Mouse (Mus musculus) ovary, adult 18-20 months (tissue): ENCODE results near the gene Slc22a23.

Experiments
- DNase-seq: peaks from one replicate; pipeline ENCODE4 v3.0.0; 2022; ENCODE audit warnings: low spot score, mixed read lengths

Gene Slc22a23

DNA sequence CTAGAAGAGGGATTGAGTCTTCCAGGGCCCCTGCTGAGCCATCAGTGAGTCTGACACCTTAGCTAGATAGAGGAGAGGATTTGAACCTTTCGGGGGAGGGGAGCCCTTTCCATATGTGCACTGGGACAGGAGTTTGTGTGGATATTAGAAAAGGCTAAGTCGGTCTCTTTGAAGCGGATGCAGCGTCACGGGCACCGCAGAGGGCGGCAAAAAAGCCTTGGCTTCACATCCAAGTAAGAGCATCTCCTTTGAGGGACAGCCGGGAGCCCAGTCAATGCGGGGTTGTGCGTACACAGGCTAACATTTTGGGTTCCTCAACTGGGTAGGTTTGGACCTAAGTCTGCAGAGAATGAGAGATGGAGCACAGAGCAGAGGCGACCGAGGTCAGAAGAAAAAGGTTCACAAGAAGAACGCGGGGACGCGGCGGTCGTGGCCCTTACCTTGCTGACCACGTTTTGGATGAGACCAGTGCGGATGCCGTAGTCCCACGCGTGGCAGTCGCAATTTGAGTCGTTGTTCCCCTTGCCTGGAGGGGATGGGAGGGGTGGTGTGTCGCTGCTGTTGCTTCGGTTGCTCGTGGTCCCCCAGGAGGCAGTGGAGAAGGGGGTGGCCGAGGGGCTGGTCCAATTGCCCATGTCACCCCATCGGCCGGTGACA lies 1.1 kb downstream of the Slc22a23 start:
- DNase-seq: no peak

DNA sequence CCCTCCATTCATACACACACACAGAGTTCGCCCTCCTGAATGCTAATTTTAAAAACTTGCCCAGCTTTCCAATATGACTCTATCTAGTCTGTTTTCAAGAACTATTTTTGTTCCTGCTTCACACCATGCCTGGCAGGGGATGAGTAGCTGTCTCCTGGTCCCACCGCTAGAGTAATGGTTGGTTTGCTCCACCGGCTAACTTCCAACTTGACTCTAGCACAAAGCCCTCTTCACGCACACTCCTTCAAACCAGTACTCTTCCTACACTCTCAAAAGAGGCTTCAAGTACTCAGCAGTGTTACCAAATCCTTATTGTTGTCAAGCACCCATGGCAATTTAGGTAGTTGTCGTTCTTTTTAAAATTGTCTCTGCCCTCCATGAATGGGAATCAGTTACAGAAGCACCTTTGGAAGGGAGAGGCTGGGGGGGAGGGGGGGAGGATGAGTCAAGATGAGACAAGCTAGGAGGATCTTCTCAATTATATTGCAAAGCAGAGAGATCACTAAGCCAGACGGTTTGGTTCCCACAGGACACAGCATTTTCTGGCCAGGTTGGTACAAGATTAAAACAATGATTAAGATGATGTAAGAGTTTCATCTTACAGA lies 2.6 kb downstream of the Slc22a23 start:
- no peak for DNase-seq

DNA sequence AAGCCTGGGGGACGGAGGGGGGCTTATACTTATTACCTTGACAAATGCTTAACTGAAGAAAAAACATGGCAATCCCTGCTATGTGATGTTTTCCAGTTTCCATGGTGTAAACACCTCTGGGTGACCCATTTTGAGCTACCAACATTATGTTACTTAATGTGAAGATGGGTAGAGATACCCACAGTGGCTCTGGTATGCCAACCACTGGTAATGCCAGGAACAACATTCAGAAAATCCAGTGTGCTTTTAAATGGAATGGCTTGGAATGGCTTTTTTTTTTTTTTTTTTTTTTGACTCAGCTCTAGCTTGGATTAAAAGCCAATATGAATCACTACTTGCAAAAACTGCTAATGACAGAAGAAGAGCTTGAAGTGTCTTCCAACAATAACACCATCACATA lies 8.1 kb downstream of the Slc22a23 start:
- DNase-seq: no peak

DNA sequence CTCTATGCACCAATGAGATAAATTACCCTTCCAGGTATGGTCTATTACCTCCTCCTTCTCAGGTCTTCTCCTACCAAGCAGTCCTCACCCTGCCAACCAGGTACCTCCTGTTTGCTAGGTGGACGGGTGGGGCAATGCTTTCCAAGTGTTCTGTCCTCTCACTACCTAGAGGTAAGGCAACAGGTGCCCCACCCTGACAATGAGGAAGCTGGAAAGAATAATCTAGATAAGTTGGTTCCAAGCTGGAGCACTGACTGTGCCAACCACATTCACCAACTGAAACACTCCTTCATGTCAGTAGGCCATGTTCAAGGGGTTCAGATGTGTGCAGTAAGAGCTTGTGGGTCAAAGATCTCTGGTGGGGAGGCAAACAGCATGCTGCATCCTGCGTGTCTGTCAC lies 10.1 kb downstream of the Slc22a23 start:
- DNase-seq: no peak

DNA sequence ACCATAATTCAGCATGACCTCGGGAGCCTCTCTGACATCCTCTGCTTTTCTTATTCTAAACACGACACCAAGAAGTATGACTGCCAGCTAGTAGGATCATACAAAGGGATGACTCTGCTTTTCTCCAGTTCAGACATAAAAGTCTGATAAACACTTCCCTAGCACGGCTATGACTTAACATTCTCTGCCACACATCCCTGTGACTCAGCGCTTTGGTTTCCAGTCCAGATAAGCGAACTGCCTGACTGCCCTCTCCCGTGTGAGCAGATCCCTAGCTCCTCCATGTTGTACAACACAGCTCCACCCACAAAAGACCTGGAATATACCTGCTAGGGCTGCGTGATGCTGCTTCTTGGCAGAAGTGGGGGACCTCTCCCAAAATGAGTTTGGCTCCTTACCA lies 12.2 kb downstream of the Slc22a23 start:
- DNase-seq: peak; percentile 39

DNA sequence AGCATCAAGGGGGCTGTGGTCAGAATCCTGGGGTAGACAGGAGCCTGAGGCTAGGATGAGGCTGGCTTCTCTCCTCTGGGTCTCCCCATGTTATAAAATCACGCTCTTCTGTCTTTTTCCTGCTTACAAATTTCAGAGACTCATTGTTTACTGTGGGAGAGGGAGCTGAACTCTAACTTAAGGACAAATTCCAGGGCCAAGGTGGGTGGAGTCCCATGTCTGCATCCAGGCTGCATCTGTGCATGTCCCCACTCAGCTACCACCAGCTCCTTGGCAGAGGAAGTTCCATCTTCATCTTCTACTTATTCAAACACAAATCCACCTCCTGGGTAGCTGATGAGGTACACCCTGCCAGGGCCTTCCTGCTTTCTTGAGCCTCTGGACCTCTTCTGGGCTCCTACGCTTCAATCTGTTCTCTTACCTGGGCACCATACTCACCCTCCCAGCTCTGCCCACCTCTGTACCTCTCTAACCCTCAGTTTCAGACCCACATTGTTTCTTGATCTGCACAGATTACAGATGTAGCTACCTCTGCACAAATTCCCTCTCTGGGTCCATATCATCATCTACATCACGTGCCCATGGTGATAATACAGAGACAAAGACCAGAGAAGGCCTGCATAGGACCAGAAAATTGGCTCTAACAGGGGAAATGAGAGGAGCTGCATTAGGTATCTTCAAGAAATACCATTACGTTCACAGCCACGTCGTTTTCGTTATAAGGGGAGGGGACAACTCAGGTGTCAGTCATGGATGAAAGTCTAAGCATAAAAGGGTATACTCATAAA lies 13.4 kb downstream of the Slc22a23 start:
- DNase-seq: no peak

DNA sequence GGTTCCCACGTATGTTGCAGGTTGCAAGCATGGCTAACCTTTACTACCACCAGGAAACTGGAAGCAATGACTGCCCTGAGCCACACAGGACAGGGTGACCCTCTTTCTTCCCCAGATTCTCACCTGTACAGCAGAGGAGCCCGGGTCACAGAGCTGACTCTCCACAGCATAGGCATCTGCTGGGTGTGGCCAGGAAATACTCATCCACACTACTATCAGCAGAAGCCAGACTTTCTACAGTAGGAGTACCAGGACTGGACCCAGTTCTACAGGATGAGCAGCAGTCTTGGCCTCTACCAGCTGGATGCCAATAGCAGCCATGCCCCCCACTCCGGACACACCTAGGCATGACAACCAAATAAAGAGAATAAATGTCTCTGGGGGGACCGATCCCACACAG lies 15.4 kb downstream of the Slc22a23 start:
- no peak for DNase-seq

DNA sequence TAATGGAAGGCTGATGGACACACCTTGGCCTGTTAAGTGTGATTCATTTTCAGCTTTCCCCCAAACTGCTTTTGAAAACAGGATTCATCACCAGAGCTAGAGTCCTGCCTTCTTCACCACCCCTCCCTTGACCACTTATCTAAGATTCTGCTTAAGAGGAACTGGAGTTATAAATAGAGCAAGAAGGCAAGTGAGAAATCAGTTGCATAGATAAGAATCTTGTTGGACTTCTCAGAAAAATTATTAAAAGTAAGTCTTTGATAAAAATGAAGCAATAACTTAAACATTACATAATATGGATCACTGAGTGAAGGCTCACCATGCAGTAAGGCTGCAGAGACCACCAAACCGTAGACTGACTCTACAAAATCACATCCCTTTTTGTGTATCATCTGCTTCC lies 18.0 kb downstream of the Slc22a23 start:
- no peak for DNase-seq

DNA sequence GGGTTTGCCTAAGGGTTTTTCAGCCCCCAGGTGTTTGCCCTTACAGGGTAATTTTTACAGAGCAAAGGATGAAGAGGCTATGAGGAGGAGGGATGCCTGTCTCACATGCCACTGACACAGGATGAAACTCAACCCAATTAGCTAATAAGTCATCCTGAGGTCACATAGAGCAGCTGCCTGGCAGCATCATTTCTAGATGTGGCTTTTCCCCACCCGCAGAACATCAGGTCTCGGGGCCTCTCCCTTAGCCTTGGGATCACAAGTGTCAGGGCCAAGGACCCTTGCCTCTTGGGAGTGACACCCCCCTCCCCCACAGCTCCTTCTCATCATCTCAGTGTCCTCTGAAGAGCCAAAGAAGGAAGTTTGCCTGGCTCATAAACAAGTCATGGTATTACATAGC lies 21.6 kb downstream of the Slc22a23 start:
- no peak for DNase-seq

DNA sequence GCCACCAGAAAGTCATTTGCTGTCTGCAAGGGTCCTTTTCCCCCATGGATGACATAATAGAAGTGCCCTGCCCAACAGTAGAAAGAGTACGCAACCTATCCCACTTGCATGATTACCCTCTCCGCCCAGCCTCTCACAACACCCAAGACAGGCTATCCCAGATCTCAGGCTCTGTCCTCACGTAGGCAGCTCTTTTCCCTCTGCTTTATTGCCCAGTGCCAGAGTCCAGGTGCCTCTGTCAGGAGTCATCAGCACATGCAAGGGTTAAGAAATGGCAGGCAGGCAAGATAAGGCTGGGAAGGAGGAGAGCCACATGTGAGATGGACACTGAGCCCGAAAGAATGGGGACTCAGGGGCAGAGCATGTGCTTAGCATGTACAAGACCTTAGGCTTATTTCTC lies 24.5 kb downstream of the Slc22a23 start:
- no peak for DNase-seq

DNA sequence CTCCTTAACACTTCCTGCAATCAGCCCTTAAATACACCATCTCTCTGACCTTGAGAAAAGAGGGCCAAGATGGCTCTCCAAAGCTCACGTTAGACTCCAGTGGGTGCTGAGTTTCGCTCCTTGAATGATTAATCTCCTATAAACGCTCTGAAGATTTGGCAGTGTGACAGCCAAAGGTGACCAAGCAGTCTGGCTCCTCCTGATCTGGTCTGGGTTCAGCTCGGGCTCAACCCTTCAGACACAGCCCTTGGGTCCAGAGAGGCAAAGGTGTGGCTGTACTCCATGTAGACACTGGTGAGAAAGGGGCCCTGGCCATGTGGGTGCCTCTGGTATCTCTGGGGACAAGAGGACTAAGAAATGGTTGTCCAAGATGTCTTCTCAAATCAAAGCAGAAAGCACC lies 27.9 kb downstream of the Slc22a23 start:
- no peak for DNase-seq

DNA sequence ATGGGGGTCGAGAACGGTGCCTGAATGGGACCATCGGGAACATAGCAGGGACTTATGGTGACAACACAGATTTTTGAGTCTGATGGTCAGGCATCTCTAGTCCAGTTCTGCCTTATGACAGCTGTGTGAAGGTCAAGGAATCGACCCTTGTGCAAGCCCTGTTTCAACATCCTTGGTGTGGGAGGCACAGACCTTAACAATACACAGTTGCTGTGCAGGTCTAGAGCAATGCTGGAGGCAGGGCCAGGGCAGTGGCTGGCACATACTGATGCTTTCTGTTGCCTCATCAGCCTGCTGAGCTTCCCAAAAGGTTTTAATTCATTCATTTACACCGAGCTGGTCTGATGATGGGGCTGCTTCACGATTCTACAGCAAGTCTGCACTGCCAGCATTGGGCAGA lies 28.5 kb downstream of the Slc22a23 start:
- no peak for DNase-seq

DNA sequence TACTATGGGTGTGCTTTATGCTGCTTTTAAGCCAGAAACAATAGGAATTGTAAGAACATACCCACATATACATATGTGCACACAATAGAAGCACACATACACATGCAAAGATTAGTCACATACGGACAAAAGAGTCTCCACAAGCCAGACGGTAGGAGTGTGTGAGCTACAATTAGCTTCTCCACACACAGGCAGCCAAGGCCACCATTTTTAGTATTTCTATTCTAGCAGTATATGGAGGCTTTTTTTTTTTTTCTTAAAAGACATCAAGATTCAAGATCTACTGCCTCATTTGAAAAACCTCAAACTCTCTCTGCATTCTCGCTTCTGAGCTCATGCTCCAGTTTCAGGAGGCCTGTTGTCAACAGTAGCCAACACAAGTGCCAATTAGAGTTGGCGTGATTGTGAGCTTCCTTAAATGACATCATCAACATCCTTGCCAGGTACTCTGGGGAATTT lies 31.9 kb downstream of the Slc22a23 start:
- DNase-seq: no peak

DNA sequence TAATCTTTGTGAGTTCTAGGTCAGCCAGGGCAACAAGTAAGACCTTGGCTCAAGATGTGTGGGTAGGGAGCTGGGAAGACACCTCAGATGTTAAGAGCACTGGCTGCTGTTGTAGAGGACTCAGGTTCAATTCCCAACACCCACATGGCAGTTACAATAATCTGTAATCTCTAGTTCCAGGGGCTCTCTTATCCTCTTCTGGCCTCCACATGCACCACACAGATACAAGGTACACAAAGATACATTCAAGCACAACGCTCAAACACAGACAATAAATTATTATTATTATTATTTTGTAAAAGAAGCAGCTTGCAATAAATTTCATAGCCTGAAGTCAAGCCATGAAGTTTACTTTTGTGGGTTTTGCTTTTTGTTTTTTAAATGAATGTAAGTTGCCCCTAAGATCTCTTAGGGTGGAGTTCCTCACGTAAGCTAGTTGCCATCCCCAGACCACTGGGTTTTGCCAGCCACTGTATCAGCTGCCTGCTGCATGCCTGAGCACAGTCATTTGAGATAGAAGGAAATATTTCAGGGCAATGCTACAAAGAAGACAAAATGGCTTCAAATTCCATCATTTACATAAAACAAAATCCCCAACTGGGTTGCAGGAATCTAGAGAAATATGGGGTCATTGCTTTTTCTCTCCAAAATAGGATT lies 32.5 kb downstream of the Slc22a23 start:
- no peak for DNase-seq

DNA sequence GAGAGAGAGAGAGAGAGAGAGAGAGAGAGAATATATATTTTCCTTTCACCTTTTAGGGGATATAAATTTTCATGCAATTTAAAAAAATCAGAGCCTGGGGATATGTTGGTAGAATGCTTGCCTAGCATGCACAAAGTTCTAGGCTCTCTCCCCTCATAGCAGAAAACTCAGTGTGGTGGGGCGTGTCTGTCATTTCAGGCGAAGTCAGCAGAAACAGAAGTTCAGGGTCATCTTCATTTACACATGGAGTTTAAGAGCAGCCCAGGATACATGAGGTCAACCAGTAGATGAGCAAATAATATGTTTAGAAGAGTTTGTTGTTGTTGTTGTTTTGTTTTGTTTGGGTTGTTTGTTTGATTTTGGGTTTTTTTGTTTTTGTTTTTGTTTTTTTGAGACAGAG lies 33.4 kb downstream of the Slc22a23 start:
- DNase-seq: no peak

DNA sequence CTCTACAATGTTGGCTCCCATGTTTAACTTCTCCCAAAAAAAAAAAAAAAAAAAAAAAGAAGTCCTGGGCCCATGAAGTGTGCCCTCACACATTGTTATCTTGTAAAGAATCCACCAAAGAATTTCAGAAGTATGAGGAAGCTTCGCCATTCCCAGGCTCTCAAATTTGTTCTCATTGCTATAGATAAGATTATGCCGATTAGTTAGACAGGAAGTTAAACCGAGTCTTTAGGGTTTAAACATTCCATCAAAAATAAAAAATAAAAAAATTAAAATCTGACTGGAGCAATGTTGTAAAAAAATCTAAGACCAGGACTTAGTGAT lies 36.4 kb downstream of the Slc22a23 start:
- no peak for DNase-seq

DNA sequence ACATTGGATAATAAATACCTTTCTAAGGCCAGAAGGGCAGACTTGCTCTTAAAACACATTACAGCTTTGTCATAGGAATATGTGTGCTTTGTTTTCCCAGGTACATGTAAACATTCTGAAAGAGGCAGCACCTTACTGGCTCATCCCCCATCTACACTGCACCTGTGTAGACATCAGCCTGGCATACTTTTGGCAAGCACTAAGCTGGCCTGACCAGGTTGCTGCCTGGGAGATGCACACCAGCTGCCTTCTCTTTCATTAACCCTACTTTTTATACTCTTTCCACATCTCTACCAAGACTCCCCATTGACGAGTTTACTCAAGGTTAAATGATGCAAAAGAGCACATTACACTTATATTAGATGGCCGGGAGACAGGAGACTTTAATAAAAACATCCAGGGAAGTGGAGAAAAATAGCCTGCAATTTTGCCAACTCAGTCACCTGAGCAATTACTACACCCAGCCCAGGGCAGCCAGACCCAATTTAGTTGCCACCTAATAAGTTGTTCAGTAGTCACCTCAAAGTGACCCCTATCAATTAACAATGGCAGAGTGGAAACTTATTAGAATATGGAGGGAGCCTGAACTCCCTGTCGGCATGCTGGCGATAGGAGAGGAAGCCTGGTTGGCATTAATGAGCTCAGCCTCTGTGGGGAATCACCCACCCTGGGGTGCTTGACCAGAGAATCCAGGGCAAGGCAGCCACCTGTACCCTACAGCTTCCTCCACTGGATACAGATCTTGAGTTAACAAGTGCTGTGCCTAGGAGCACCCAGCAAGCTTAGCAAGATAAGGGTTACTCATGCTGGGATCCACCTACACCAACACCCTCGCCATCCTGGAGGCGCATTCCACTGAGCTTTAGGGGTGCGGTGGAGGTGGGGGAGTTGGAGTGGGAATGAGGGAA lies 37.0 kb downstream of the Slc22a23 start:
- no peak for DNase-seq

DNA sequence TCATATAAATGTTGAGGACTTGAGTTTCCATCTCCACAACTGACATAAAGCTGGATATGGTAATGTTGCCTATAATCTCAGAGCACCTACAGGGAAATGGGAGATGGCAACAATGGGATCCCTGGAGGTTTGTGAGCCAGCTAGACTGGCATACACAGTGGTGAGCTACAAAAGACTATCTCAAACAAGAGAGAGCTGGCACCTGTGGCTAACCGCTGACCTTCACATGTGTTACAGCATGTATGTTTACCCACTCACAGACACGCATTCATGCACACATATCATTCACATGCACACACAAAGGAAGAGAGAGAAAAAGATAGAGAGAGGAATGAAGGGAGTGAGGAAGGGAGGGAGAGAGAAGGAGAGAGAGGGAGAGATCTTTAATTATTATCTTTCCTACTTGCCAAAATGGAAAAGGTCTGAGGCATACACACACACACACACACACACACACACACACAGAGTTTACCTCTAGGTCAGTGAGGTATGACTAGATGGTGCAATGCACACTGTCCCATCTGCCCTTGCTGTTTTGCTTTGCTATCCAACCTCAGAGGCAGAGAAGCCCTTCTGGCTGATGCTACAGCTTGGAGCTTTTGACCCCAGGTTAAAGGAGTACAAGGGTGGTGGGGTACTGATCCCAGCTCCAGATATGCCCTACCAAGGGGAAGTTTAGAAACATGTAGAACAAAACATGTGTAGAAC lies 38.9 kb downstream of the Slc22a23 start:
- no peak for DNase-seq

DNA sequence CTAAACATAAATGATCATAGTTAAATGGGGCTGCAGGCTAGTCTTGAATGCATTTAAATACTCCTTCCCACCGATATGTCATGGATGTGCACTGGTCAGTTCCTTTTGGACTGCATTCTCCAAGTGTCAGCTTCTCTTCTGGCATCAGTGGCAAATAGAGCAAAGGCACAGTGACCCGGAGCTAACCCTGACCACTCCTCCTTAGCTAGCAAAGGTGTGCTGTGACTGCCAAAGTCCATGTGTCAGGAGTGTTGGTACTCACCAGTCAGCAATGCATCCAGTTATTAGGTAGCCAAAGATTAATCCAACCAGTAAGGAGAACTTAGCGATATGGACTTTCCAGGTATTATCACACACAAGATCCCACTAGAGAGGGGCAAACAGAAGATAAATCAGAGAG lies 40.1 kb downstream of the Slc22a23 start:
- no peak for DNase-seq

DNA sequence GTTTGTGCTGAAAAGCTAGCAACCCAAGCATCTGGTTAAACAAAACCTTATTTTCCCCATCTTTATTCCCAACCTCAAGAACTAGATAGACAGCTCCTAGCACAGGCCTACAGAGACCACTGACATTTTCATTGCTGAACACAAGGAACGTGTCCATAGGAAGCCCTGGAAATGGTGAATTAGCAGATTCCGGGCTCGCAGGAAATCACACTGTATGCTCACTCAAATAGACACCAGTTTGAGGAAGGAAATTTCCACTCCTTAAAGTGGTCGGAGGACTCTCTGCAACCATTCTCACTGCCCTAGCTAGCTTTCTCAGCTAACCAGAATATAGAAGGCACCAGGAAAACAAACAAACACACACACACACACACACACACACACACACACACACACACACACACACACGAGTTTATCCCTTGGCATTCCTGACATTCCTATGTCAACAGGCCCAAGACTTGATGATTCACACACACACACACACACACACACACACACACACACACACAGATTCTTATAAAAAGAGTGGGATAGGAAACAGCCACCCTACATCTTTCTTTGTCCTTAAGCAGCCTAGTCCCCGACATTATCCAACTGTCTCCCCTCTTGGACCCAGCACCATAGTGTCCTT lies 41.5 kb downstream of the Slc22a23 start:
- DNase-seq: no peak

DNA sequence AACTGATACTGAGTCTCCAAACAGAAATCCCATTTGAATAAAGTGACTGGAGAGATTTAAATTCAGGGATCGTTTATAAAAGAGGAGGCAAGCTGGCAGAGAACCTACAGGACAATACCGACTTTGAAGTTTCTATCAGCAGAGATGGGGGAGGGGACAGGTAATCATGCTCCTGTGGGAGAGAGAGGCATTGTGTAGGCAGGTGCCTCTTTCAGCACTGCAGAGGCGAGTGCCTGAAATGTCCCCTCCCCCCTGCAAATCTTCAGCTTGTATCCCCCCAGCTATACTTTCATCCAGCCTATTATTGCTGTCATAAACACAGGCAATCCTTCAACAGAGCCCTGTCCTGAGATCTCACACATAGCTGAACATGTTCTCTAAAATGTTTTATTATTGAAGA lies 43.4 kb downstream of the Slc22a23 start:
- no peak for DNase-seq
